Mouse (Mus musculus) embryonic facial prominence, embryonic 10.5 days (tissue): ENCODE measurements around the gene Aox4. TPM values are rescaled to one million over a fixed set of nuclear protein-coding genes. Genes with fewer than 3 reads are reported as not detected.

Experiments used
- DNase-seq: peaks from one replicate; pipeline ENCODE4 v3.0.0-alpha.2; 2017; ENCODE audit warnings: low spot score
- H3K27ac ChIP-seq: fragments of 300-500 bp; sonication (generic); replicated peaks from 2 replicates; pipeline ENCODE4 v1.5.1; 2016; ENCODE audit warnings: mild to moderate bottlenecking
- H3K27me3 ChIP-seq: fragments of 300-500 bp; sonication (generic); replicated peaks from 2 replicates; pipeline ENCODE4 v1.6.1; 2016; ENCODE audit warnings: low read depth, mild to moderate bottlenecking; ENCODE audit not compliant: poor library complexity, severe bottlenecking
- H3K36me3 ChIP-seq: fragments of 300-500 bp; sonication (generic); replicated peaks from 2 replicates; pipeline ENCODE4 v1.6.1; 2016; ENCODE audit warnings: mild to moderate bottlenecking, moderate library complexity
- H3K4me1 ChIP-seq: fragments of 300-500 bp; sonication (generic); 2 replicates; pipeline ENCODE4 v1.6.1; 2016
- H3K4me3 ChIP-seq: fragments of 300-500 bp; sonication (generic); 2 replicates; pipeline ENCODE4 v1.5.1; 2016; ENCODE audit warnings: mild to moderate bottlenecking, moderate library complexity
- H3K9me3 ChIP-seq: fragments of 300-500 bp; sonication (generic); 2 replicates; pipeline ENCODE4 v1.6.1; 2016; ENCODE audit warnings: mild to moderate bottlenecking
- WGBS: fragments of 180-500 bp; shearing (Covaris S2); methylation state at CpG from one replicate; pipeline ENCODE4 v1.1.7; 2016; 5-methylcytosine and 5-hydroxymethylcytosine counted together
- polyA plus RNA-seq: library from polyadenylated mRNA; unstranded; fragments of >200 nt; fragmentation: Nextera tagmentation; extraction: Ambion mirVana; gene quantifications from 2 replicates; pipeline ENCODE4 v1.2.1, GENCODE M21; 2016

Aox4 gene
- polyA plus RNA-seq, 1 experiment from 2014 or later, result 0.12 TPM

DNA sequence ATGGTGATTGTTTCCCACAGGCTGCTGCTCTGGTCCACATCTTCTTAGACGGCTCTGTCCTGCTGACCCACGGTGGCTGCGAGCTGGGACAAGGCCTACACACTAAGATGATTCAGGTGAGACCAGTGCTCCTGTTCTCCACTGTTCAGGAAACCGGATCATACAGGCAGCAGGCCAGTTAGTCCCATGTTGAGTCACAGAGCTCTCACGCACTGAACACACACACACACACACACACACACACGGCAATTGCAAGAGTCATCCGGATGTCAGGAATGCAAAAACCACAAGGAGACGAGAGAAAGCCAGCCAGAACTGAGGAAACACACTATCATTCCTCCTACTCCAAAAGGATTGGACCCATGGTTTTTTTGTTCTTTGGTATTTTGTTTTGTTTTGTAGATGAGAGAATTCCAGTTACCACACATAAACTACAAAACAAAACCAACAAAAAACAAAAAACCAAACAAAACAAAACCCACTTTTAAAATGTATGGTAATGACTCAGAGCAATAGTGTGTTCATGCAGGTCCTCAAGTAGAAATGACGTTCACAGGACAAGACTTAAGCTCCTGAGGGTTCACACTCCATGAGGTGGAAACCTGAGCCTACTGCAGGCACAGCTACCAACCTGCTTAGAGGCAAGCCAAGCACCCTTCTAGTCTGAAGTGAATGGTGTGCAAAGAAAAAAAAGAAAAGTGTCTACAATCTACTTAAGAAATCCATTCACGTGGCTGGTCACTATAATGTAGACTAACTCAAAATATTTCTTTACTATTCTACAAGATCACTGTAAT lies 47.2 kb downstream of the Aox4 start:
- no peaks in the 10 kb centered on the region for H3K9me3 ChIP-seq
- H3K36me3 ChIP-seq, result no peaks in the 10 kb centered on the region
- no peaks in the 10 kb centered on the region for H3K4me1 ChIP-seq
- no peak overlapping the region for H3K27ac ChIP-seq
- no peaks in the 10 kb centered on the region for H3K27me3 ChIP-seq
- no peak for DNase-seq
- H3K4me3 ChIP-seq, result no peak overlapping the region
- WGBS, result 84% methylated on average over 10 of the region's 10 CpGs

- H3K27ac ChIP-seq, result no peak overlapping the region
- no peak for DNase-seq
- no peaks in the 10 kb centered on the region for H3K36me3 ChIP-seq
- H3K4me1 ChIP-seq, result no peaks in the 10 kb centered on the region
- H3K9me3 ChIP-seq, result no peaks in the 10 kb centered on the region
- H3K4me3 ChIP-seq, result no peak overlapping the region
- 77% methylated on average over 3 of the region's 3 CpGs for WGBS
- H3K27me3 ChIP-seq, result no peaks in the 10 kb centered on the region
These were observed 50.1 kb downstream of the Aox4 start for GRCm38 (mm10) chr1:58260311-58260710.

DNA sequence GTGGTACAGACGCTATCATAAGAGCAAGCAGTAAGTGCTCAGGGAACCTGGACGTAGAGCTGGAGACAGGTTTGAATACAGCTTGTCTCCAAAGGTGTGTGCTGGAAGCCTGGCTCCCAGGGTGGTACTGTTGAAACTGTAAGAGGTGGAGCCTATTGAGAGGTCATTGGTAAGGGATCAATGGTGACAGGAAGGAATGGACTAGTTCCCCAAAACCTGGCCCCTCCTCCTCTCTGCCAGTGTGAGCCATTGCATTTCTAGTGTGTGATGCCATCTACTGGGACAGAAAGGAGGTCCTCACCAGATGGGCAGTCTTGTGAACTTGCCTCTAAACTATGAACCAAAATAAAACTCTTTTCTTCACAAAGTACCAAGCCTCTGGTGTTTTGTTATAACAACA lies 58.0 kb downstream of the Aox4 start:
- Histone ChIP-seq H3K27ac (no peak overlapping the region), H3K36me3 (no peaks in the 10 kb centered on the region), H3K4me1 (no peaks in the 10 kb centered on the region), H3K27me3 (no peaks in the 10 kb centered on the region), H3K9me3 (no peaks in the 10 kb centered on the region), H3K4me3 (no peak overlapping the region)
- 84% methylated on average over 2 of the region's 2 CpGs for WGBS
- no peak for DNase-seq

DNA sequence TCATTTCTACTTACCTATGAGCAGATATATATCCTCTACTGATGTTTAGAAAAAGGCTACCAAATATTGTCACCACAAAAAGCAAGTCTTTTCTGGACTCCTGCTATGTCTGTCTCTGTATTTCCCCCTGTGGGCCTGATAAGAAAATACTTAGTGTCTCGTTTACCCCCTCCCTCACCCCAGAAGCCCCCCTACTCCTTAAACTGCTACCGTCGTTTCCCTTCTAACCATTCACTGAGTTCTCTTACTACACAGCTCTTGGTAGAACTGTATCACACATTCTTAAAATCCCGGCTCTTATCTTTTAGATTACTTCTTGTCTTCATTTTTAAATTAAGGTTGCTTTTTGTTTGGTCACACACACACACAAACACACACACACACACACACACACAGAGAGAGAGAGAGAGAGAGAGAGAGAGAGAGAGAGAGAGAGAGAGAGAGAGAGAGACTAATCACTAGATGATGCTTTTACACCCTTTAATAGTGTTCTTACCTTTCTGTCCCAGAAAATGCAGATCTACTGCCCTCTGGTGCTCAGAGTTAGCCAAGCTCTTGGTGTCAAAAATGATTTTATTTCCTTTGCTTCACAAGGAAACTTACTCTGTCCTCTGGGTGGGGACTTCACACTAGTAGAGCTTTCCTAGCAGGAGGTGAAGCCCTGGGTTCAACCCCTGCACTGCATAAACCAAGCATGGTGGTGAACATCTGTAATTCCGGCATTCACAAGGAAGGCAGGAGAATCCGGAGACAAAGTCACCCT lies 60.8 kb downstream of the Aox4 start:
- Histone ChIP-seq H3K36me3 (no peaks in the 10 kb centered on the region), H3K27ac (no peak overlapping the region), H3K9me3 (no peaks in the 10 kb centered on the region), H3K4me3 (no peak overlapping the region), H3K4me1 (peaks cover 4% of the 10 kb centered on the region), H3K27me3 (no peaks in the 10 kb centered on the region)
- DNase-seq, result peak; percentile 50
- WGBS, result 67% methylated on average over 6 of the region's 6 CpGs

DNA sequence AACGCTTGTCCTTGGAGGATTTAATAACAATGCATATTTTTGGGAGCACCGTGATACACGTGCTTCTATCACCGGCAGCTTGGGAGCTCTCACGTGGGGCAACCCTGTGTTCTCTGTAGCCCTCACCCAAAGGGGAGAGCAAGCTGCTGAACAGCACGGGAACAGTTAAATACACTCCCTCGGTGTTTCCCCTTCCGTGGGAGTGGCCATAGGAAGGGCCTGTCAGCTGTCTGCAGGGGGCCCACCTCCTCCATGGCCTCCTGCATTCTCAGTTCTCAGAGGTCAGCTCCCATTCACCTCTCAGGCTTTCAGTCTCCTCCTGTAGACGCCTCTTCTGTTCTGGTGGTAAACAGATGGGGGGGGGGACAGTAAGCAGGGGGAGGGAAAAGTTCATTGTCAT lies 65.7 kb downstream of the Aox4 start:
- H3K36me3 ChIP-seq, result no peaks in the 10 kb centered on the region
- 0 out of 2 replicates have a peak overlapping the region, but pooled peaks have one; percentile 7 for H3K27ac ChIP-seq
- no peaks in the 10 kb centered on the region for H3K27me3 ChIP-seq
- H3K9me3 ChIP-seq, result no peaks in the 10 kb centered on the region
- peak; percentile 31 for DNase-seq
- 27% methylated on average over 9 of the region's 9 CpGs for WGBS
- peaks cover 23% of the 10 kb centered on the region for H3K4me1 ChIP-seq
- H3K4me3 ChIP-seq, result no peak overlapping the region

GRCm38 (mm10) chr1:58278026-58278425 lies 67.8 kb downstream of the Aox4 start, which contains the start of gene Aox2:
TSS of gene Aox2 (plus strand) at chr1:58278326.
- Histone ChIP-seq H3K27me3 (no peaks in the 10 kb centered on the region), H3K36me3 (no peaks in the 10 kb centered on the region), H3K4me1 (peaks cover 23% of the 10 kb centered on the region), H3K9me3 (no peaks in the 10 kb centered on the region), H3K4me3 (no peak within 1 kb of the TSS), H3K27ac (peak within 1 kb of the TSS; percentile 30; the same call in 1 of the 2 replicates)
- WGBS, result 76% methylated on average over 5 of the region's 5 CpGs
- DNase-seq, result no peak

GRCm38 (mm10) chr1:58278513-58278912 lies 68.3 kb downstream of the Aox4 start:
- Histone ChIP-seq H3K4me3 (no peak overlapping the region), H3K36me3 (no peaks in the 10 kb centered on the region)
- WGBS, result 62% methylated on average over 7 of the region's 7 CpGs

DNA sequence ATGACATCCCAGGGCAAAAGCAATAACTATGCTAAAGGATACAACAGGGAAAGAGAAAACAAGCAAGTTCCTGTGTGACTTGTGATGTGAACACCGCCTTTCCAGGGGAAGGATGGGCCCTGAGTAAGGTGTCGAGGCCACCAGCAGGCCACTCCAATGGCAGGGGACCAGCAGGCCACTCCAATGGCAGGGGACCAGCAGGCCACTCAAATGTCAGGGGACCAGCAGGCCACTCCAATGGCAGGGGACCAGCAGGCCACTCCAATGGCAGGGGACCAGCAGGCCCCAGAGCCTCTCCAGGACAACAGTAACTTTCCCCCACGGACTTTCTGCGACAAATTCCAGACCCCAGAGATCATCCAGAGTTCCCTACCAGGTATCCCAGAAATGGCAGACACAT lies 70.2 kb downstream of the Aox4 start:
- WGBS, result 89% methylated on average over 4 of the region's 4 CpGs
- Histone ChIP-seq H3K27me3 (no peaks in the 10 kb centered on the region), H3K4me1 (peaks cover 23% of the 10 kb centered on the region), H3K27ac (0 out of 2 replicates have a peak overlapping the region, but pooled peaks have one; percentile 30), H3K4me3 (no peak overlapping the region), H3K9me3 (no peaks in the 10 kb centered on the region), H3K36me3 (no peaks in the 10 kb centered on the region)
- no peak for DNase-seq

More at GRCm38 (mm10) chr1:58278513-58278912, 68.3 kb downstream of the Aox4 start:
- Histone ChIP-seq H3K4me1 (peaks cover 23% of the 10 kb centered on the region), H3K27me3 (no peaks in the 10 kb centered on the region), H3K27ac (peak overlapping the region; percentile 30; the same call in 1 of the 2 replicates), H3K9me3 (no peaks in the 10 kb centered on the region)
- no peak for DNase-seq

GRCm38 (mm10) chr1:58280939-58281624 lies 70.9 kb downstream of the Aox4 start:
- Histone ChIP-seq H3K36me3 (no peaks in the 10 kb centered on the region), H3K27ac (0 out of 2 replicates have a peak overlapping the region, but pooled peaks have one; percentile 14), H3K4me1 (peaks cover 18% of the 10 kb centered on the region), H3K4me3 (no peak overlapping the region), H3K9me3 (no peaks in the 10 kb centered on the region), H3K27me3 (no peaks in the 10 kb centered on the region)
- WGBS, result 82% methylated on average over 13 of the region's 13 CpGs
- DNase-seq, result no peak

DNA sequence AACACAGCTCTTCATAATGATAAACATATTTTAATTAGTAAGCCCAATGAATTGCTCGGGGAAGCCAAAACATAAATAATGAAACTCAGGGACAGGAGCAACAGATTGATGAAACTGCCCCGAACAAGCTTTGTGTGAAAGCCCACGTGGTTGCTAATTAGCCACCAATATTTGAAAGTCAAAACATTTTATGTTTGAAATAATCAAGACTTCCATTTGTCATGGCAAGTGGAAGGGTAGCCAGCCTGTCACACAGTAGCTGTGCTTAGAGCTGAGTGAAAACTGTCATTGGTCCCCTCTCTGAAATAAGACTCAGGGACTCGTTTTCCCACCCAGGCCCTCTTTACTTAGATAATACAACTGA lies 71.4 kb downstream of the Aox4 start:
- H3K27me3 ChIP-seq, result no peaks in the 10 kb centered on the region
- 80% methylated on average over 4 of the region's 4 CpGs for WGBS
- H3K9me3 ChIP-seq, result no peaks in the 10 kb centered on the region
- H3K4me3 ChIP-seq, result no peak overlapping the region
- no peak overlapping the region for H3K27ac ChIP-seq
- H3K36me3 ChIP-seq, result no peaks in the 10 kb centered on the region
- H3K4me1 ChIP-seq, result peaks cover 18% of the 10 kb centered on the region
- DNase-seq, result no peak

GRCm38 (mm10) chr1:58284505-58284904 lies 74.3 kb downstream of the Aox4 start:
- H3K36me3 ChIP-seq, result no peaks in the 10 kb centered on the region
- H3K4me3 ChIP-seq, result no peak overlapping the region
- 61% methylated on average over 7 of the region's 7 CpGs for WGBS
- no peaks in the 10 kb centered on the region for H3K27me3 ChIP-seq
- H3K9me3 ChIP-seq, result no peaks in the 10 kb centered on the region
- H3K27ac ChIP-seq, result no peak overlapping the region
- no peak for DNase-seq
- H3K4me1 ChIP-seq, result peaks cover 2% of the 10 kb centered on the region; the same call in 1 of the 2 replicates

DNA sequence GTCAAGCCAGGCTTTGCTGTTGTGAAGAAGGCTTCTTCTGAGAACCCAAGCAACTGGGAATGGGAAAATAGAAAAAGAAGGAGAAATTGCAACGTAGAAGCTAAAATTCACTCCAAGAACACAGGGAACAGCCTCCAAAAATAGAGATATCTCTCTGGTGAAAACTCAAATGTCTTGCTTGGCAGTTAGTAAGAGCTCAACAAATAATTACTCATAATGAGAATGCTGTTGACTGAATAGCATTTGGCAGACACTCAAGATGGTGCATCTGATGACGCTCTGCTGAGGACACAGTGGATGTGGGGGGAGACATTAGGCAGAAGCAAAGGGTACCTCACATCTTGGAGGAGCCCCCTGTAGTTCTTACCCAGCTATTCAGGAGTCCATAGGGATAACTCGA lies 77.9 kb downstream of the Aox4 start:
- no peak overlapping the region for H3K4me3 ChIP-seq
- no peak overlapping the region for H3K27ac ChIP-seq
- no peaks in the 10 kb centered on the region for H3K36me3 ChIP-seq
- no peaks in the 10 kb centered on the region for H3K9me3 ChIP-seq
- peaks cover 16% of the 10 kb centered on the region; the same call in 1 of the 2 replicates for H3K4me1 ChIP-seq
- H3K27me3 ChIP-seq, result no peaks in the 10 kb centered on the region
- DNase-seq, result no peak
- WGBS, result 85% methylated on average over 3 of the region's 3 CpGs
